In genomic region chr19:10599648-10600047, GRCm38 (mm10) we compare ENCODE assay signal across 29 mouse cellular contexts. TPM values are rescaled to one million over a fixed set of nuclear protein-coding genes. Genes with fewer than 3 reads are reported as not detected.
"Had no signal": no experiment of that assay in that cellular context is flagged by ENCODE, and none has a peak within 500 bp of the region (broad histone marks: within the 10 kb centered on the region; RNA-seq: fewer than 3 reads in every experiment).

No protein-coding gene starts in this region.

- H3K9ac ChIP-seq: embryonic facial prominence, embryonic 12.5 days; embryonic facial prominence, embryonic 13.5 days; embryonic facial prominence, embryonic 15.5 days; forebrain, embryonic 12.5 days; forebrain, embryonic 15.5 days; forebrain, postnatal 0 days had no signal

- H3K9me3 ChIP-seq: embryonic facial prominence, embryonic 10.5 days; embryonic facial prominence, embryonic 12.5 days; embryonic facial prominence, embryonic 13.5 days; embryonic facial prominence, embryonic 15.5 days; forebrain, embryonic 10.5 days; forebrain, embryonic 12.5 days; forebrain, embryonic 15.5 days had no signal

- H3K4me2 ChIP-seq: embryonic facial prominence, embryonic 12.5 days; embryonic facial prominence, embryonic 13.5 days; embryonic facial prominence, embryonic 15.5 days; forebrain, embryonic 12.5 days; forebrain, embryonic 15.5 days had no signal

- H3K27me3 ChIP-seq: embryonic facial prominence, embryonic 12.5 days; embryonic facial prominence, embryonic 13.5 days; embryonic facial prominence, embryonic 15.5 days; forebrain, embryonic 12.5 days; forebrain, embryonic 15.5 days had no signal

- H3K4me3 ChIP-seq: embryonic facial prominence, embryonic 10.5 days; embryonic facial prominence, embryonic 12.5 days; embryonic facial prominence, embryonic 13.5 days; embryonic facial prominence, embryonic 15.5 days; erythroblast, embryonic 14.5 days; forebrain, embryonic 10.5 days; forebrain, embryonic 12.5 days; forebrain, embryonic 15.5 days; gastrocnemius, adult 2 months; heart, adult 2 months had no signal

- H3K27ac ChIP-seq: embryonic facial prominence, embryonic 10.5 days; embryonic facial prominence, embryonic 12.5 days; embryonic facial prominence, embryonic 13.5 days; embryonic facial prominence, embryonic 15.5 days; forebrain, embryonic 10.5 days; forebrain, embryonic 12.5 days; forebrain, embryonic 15.5 days; gastrocnemius, adult 2 months; heart, adult 2 months had no signal

- DNase-seq: cerebellum, adult 9-10 months; cerebellum, adult 9-11 months; cerebellum, postnatal 10 days; cerebellum, postnatal 14 days; cerebellum, postnatal 25 days; cerebellum, postnatal 36 days; embryo, embryonic 11 days; forebrain, postnatal 0 days; gastrocnemius, adult 2 months; gastrocnemius, postnatal 10 days; gastrocnemius, postnatal 14 days; gastrocnemius, postnatal 25 days; gastrocnemius, postnatal 36 days; heart, adult 18-20 months; heart, adult 2 months had no signal

- ATAC-seq: forebrain, embryonic 14.5 days; forebrain, embryonic 15.5 days; forebrain, embryonic 16.5 days; forebrain, postnatal 0 days had no signal

RNA-seq across cellular contexts. Expression of gene Vwce, which starts 34.4 kb away (rescaled TPM):
- total RNA-seq: common myeloid progenitor, adult 5-6 weeks; gastrocnemius, adult 18-20 months; gastrocnemius, adult 2 months; gastrocnemius, adult 8-10 months; gastrocnemius, postnatal 36 days; heart, adult 2 months; heart, adult 8-10 months had no signal
- polyA plus RNA-seq: heart, adult 2 months had no signal
